Mouse (Mus musculus): ENCODE data around the gene Cyp2f2.

Gene Cyp2f2

DNA sequence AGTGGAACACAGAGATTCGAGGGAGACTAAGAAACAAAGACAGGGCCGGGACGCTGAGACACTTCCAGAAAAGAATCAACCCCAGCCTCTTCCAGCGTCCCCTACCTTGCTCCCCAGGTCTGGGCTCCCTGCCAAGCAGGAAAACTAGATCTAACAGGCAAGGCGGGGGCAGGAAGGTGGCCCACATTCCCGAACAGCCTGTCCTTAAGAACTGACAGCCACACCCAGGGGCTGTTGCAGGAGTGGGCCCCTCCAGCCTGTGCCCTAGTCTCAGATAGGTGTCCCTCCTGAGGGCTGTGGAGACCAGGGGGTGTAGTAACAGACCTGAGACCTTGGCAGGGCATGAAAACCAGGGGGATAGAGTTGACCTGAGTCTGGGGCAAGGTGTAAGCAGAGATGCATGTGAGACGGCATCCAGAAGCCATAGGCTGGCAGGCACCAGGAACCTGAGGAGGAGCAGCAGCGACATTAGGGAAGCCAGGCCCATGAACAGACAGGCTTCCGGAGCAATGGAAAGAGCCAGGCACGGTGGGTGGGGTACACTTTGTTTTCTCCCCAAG is 33.6 kb downstream of the Cyp2f2 start, which contains the start of gene Cyp2t4:
Gene Cyp2t4 (plus strand): TSS at position 510 of the 560 bp plus-strand sequence.
- in situ Hi-C loops (cut with MboI, MseI): no loop called here

DNA sequence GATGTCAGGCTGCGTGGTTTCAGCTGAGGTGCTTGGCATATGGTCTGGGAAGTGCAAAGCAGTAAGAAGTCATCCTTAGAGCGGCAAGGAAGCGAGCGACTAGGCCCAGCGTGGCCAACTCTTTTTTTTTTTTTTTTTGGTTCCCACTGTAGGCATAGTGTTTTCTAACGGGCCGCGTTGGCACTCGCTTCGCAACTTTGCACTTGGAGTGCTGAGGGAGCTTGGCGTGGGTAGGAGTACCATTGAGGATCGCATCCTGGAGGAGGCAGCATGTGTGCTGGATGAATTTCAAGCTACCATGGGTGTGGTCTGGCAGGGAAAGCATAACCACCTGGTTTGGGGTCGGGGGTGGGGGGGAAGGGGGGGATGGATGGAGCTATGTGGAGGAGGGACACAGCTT is 36.3 kb downstream of the Cyp2f2 start:
- in situ Hi-C loops (cut with MboI, MseI): loop anchor here (5.0 kb wide), 1 partner anchor 101 kb away; the partner anchor contains the start of gene Numbl

DNA sequence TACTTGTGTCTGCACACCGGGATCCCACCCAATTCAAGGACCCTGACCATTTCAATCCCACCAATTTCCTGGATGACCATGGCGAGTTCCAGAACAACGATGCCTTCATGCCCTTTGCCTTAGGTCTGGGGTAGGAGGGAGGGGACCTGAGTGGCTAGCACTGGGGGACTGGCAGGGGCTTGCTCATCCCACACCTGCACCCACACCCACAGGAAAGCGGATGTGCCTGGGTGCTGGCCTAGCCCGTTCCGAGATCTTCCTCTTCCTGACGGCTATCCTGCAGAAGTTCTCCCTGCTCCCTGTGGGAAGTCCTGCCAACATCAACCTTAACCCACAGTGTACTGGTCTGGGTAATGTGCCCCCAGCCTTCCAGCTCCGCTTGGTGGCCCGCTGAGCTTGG is 38.5 kb downstream of the Cyp2f2 start:
- in situ Hi-C loops (cut with MboI, MseI): loop anchor here (5.0 kb wide), 1 partner anchor 99 kb away; the partner anchor contains the start of gene Numbl

- in situ Hi-C loops (cut with MboI, MseI): loop anchor here (5.0 kb wide), 1 partner anchor 98 kb away; the partner anchor contains the start of gene Numbl
Observed at GRCm38 (mm10) chr7:27159256-27159655, 39.5 kb downstream of the Cyp2f2 start.

DNA sequence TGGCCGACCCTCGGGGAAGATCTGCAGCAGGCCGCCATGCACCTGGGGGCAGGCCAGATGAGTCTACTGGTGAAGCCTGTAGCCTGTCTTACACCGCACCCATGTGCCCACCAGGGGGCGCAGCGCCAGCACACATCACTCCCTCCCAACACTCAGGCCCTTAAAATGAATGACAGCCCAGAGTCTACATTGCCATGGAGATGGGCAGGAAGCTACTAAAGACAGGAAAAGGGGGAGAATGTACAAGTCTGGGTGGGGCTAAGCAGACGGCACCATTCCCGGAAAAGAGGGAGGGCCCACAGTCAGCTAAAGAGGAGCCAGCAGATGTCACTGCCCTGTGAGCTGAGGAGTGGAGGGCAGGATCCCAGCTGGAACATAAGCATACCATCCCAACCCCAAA is 40.2 kb downstream of the Cyp2f2 start:
- in situ Hi-C loops (cut with MboI, MseI): loop anchor here (5.0 kb wide), 1 partner anchor 97 kb away; the partner anchor contains the start of gene Numbl

DNA sequence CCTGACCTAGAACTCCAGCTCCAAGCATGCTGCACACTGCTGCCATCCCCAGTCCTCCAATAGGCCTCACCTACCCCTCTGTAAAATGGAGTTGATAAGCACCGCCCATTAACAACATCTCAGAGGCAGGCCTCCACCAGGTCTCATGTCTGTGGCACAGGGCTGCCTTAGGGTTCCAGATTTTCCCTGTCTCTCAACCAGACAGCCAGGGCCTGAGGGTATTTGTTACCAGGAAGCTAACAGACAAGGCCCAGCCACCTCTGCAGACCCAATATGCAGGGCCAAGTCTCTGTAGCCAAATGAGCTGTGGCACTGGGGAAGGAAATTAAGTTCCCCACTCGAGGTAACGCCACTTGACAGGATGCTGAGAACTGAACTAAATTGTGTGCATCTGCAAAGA is 41.2 kb downstream of the Cyp2f2 start:
- in situ Hi-C loops (cut with MboI, MseI): no loop called here

GRCm38 (mm10) chr7:27161744-27162143 is 42.0 kb downstream of the Cyp2f2 start:
- in situ Hi-C loops (cut with MboI, MseI): no loop called here

GRCm38 (mm10) chr7:27162780-27163449 is 43.2 kb downstream of the Cyp2f2 start:
- in situ Hi-C loops (cut with MboI, MseI): no loop called here

DNA sequence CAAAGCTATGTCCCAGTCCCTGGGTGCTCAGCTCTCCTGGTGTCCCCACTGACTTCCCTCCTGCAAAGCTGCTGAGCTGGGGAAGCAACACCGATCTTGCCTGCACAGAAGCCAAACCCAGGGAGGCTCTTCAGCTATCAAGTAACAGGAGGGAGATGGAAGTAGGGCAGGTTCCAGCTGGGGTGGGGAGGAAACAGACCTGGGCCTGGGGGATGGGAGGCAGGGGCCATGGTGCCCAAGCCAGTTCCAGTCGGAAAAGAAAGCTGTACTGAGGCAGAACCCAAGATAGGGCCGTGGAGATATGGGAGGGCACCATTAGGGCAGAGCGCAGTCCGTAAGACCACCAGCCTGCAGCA is 43.7 kb downstream of the Cyp2f2 start:
- in situ Hi-C loops (cut with MboI, MseI): no loop called here

DNA sequence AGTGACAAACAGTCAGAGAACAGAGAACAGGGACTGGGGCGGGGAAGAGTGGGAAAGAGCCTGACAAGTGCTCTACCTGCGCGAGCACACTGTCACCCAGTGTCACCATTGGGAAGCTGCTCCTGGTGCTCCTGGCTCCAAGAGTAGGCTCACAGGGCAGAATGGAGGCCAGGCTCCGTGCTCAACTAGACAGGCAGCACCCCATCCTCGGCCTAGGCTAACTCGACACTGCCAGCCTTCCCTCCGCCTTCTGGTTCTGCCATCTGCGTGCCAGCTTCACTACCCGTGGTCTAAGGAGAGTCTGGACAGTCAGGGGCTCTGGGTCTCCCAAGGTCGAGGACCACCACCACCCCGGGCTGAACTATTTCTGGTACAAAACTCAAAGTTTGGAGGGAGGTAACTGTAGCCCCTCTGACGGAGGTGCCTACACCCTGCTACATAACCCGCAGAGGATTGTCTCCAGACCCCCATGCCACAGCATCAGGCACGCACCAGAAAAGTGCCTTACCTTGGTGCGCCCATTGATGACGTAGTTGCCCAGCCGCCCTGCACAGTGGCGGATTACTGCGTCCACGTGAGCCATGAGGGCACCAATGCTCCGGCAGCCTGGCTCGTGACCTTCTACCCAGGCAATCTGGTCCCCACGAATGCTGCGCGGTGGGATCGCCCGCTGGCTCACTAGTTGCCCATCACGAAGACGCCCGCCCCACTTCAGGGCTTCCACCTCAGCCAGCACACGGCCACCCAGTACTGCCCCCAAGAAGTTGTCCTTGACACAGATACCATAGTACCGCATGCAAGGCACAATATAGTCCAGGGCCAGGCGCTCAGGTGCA is 44.6 kb downstream of the Cyp2f2 start:
- in situ Hi-C loops (cut with MboI, MseI): no loop called here

DNA sequence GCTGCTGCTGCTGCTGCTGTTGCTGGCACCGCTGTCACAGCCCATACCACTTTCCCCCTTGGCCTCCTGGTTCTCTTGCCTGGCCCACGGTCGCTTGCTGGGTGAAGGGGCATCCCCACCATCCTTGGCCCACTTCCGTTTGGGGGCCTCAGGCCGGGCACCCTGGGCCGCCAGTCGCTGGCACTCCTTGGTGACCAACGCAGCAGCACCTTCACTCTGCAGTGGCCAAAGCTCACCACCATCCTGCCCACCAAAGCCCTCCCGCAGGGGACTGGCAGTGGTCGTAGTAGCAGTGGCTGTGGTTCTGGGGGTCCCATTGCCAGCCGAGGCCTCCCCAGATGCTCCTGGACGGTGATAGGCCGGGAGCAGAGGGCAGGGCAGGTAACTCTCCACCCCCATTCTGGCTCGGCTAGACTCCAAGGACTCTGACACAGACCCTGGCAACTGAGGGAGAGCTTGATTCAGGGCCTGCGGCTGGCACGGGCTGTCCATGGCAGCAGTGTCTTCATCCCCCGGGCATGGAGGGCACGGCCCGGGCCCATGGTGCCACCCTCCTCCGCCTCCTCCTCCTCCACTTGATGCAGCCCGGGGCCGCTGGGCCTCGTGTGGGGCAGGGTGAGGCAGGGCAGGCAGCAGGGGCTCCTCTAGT is 45.4 kb downstream of the Cyp2f2 start:
- in situ Hi-C loops (cut with MboI, MseI): no loop called here

- in situ Hi-C loops (cut with MboI, MseI): no loop called here
Observed at GRCm38 (mm10) chr7:27165696-27166095, 46.0 kb downstream of the Cyp2f2 start.

DNA sequence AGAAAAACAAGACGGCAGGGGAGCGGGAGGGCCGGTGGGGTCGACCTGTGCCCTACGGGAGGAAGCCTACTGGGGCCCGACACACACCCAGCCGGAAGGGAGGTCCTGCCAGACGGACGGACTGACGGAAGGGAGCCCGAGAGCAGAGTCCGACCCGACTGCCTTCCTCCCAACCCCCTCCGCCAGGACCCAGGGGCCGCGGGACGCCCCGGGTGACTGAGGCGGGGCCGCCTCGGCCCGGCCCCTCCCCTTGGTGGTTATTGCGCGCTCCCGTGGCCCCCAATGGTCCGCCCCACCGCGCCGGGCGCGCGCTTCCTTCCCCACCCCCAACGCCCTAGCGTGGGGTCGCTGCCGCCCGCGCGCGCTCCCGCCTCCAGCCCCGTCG is 46.5 kb downstream of the Cyp2f2 start:
- in situ Hi-C loops (cut with MboI, MseI): no loop called here

- in situ Hi-C loops (cut with MboI, MseI): no loop called here
Observed at GRCm38 (mm10) chr7:27166614-27167474, 47.1 kb downstream of the Cyp2f2 start, which contains the start of gene Egln2. Gene Egln2 (minus strand): TSS chr7:27166802.

GRCm38 (mm10) chr7:27167475-27168094 is 47.9 kb downstream of the Cyp2f2 start:
- in situ Hi-C loops (cut with MboI, MseI): no loop called here

- in situ Hi-C loops (cut with MboI, MseI): no loop called here
Observed at GRCm38 (mm10) chr7:27168371-27168770, 48.7 kb downstream of the Cyp2f2 start.

GRCm38 (mm10) chr7:27170981-27171380 is 51.3 kb downstream of the Cyp2f2 start:
- in situ Hi-C loops (cut with MboI, MseI): loop anchor here (10.0 kb wide), 1 partner anchor 64 kb away; the partner anchor contains the start of gene Coq8b

DNA sequence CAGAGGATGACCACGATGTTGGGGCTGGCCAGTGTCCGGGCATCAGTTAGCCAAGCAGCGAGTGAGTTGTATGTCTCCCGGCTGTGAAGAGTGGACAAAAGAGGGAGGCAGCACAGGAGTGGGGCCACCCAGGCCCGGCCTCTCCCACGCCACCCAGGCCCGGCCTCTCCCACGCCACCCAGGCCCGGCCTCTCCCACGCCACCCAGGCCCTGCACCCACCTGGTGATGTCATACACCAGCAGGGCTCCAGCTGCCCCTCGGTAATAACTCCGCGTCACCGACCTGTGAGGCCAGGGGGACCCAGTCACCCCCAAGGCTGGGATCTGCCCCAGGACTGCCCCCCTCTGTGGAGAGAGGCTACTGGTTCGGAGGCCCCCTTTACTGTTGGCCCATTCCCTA is 54.8 kb downstream of the Cyp2f2 start:
- in situ Hi-C loops (cut with MboI, MseI): loop anchor here (10.0 kb wide), 1 partner anchor 60 kb away; the partner anchor contains the start of gene Coq8b

GRCm38 (mm10) chr7:27174896-27175295 is 55.2 kb downstream of the Cyp2f2 start:
- in situ Hi-C loops (cut with MboI, MseI): loop anchor here (10.0 to 25.0 kb wide), 2 partner anchors 60 to 1438 kb away; partner anchors contain the start of gene Coq8b

- in situ Hi-C loops (cut with MboI, MseI): loop anchor here (10.0 to 25.0 kb wide), 2 partner anchors 57 to 1441 kb away; partner anchors contain the start of gene Coq8b
Observed at GRCm38 (mm10) chr7:27177942-27178323, 58.2 kb downstream of the Cyp2f2 start.

Data from T-helper 2 cell (primary cell).